Mouse (Mus musculus): ENCODE results near the gene Irf2. TPM values are rescaled to one million over a fixed set of nuclear protein-coding genes. Genes with fewer than 3 reads are reported as not detected.

Irf2 gene
- 16.3 and 21.6 TPM in 2 replicates for polyA plus RNA-seq (2021; fragmentation: Nextera tagmentation)
- long read RNA-seq, experiment 1, partial matches to known transcripts = 1 of 10 reads
- long read RNA-seq, experiment 1, other reads (novel, unspliced or antisense) = 5 of 10 reads
- long read RNA-seq, experiment 2, partial matches to known transcripts = 9 of 13 reads
- long read RNA-seq, experiment 2, other reads (novel, unspliced or antisense) = 3 of 13 reads

GRCm38 (mm10) chr8:46739003-46739949, at the start of gene Irf2:
Gene Irf2, plus strand, starts transcription at chr8:46739732.

Other genes with a start within 250 kb of the Irf2 start
- gene Cenpu, start 187.7 kb upstream of the Irf2 start, polyA plus RNA-seq (2021; fragmentation: Nextera tagmentation) = 1.9 and 2.4 TPM in 2 replicates
- gene Primpol, start 122.5 kb upstream of the Irf2 start, polyA plus RNA-seq (2021; fragmentation: Nextera tagmentation) = 1.5 and 2.1 TPM in 2 replicates
- gene Casp3, start 122.4 kb upstream of the Irf2 start, polyA plus RNA-seq (2021; fragmentation: Nextera tagmentation) = 3.7 and 5.0 TPM in 2 replicates
- gene Enpp6, start 247.2 kb downstream of the Irf2 start, polyA plus RNA-seq (2021; fragmentation: Nextera tagmentation) = 8.9 and 9.0 TPM in 2 replicates